Mouse (Mus musculus): ENCODE measurements around the gene Map7d1.

DNA sequence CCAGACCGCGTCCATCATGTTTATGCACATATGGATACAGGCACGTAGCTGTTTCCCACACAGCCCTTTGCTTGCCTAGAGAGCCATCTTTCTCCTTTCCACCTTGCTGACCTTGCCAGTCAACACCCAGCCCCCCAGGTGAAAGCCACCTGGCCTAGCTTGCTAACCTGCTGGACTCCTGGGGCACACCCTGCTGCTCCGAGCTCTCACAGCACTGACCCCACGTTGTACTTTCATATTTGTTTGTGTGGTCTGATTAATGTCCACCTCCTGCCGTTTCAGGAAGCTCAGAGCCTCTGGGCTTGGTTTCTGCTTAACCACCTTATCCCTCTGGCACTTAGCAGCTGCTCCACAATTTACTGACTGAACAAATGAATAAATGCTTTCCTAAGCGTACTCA is 26.2 kb downstream of the Map7d1 start:
- no peak for TF ChIP-seq CTCF (IDR thresholded peaks at IDR 0.05; ENCODE audit: extremely low read depth, insufficient read length, insufficient replicate concordance, low read depth, low read length)
- TF ChIP-seq POLR2A (IDR thresholded peaks at IDR 0.05; ENCODE audit: low read depth, low read length), result no peak

Measured in small intestine, adult 2 months (tissue).